Mouse (Mus musculus) liver, embryonic 13.5 days (tissue): ENCODE data around the gene D17Wsu92e. TPM values are rescaled to one million over a fixed set of nuclear protein-coding genes. Genes with fewer than 3 reads are reported as not detected.

ENCODE experiments used
- ATAC-seq: fragments of 200-750 bp; cut with Nextera tagmentation; 2 replicates; pipeline ENCODE4 v1.8.0; 2017; ENCODE audit warnings: low read depth, mild to moderate bottlenecking, moderate number of reproducible peaks, moderate library complexity
- DNase-seq: peaks from one replicate; pipeline ENCODE4 v3.0.0; 2022
- H3K27ac ChIP-seq: fragments of 300-500 bp; sonication (generic); 2 replicates; pipeline ENCODE4 v1.5.1; 2015; ENCODE audit warnings: moderate library complexity, mild to moderate bottlenecking, inconsistent platforms
- H3K27me3 ChIP-seq: fragments of 300-500 bp; sonication (generic); 2 replicates; pipeline ENCODE4 v1.6.1; 2015; ENCODE audit warnings: mild to moderate bottlenecking, inconsistent platforms
- H3K36me3 ChIP-seq: fragments of 300-500 bp; sonication (generic); 2 replicates; pipeline ENCODE4 v1.6.1; 2015; ENCODE audit warnings: mild to moderate bottlenecking, inconsistent platforms
- H3K4me1 ChIP-seq: fragments of 300-500 bp; sonication (generic); replicated peaks from 2 replicates; pipeline ENCODE4 v1.6.1; 2015; ENCODE audit warnings: inconsistent platforms
- H3K4me2 ChIP-seq: fragments of 300-500 bp; sonication (generic); 2 replicates; pipeline ENCODE4 v1.6.1; 2015; ENCODE audit warnings: inconsistent platforms, mild to moderate bottlenecking, moderate library complexity
- H3K4me3 ChIP-seq: fragments of 300-500 bp; sonication (generic); replicated peaks from 2 replicates; pipeline ENCODE4 v1.5.1; 2015; ENCODE audit warnings: mild to moderate bottlenecking, inconsistent platforms
- H3K9ac ChIP-seq: fragments of 300-500 bp; sonication (generic); 2 replicates; pipeline ENCODE4 v1.6.1; 2015; ENCODE audit warnings: mild to moderate bottlenecking, inconsistent platforms
- H3K9me3 ChIP-seq: fragments of 300-500 bp; sonication (generic); replicated peaks from 2 replicates; pipeline ENCODE4 v1.6.1; 2016; ENCODE audit warnings: inconsistent platforms
- WGBS: fragments of 180-500 bp; shearing (Covaris S2); methylation state at CpG from one replicate; pipeline ENCODE4 v1.1.7; 2015; ENCODE audit not compliant: insufficient replicate concordance; 5-methylcytosine and 5-hydroxymethylcytosine counted together
- polyA plus RNA-seq: library from polyadenylated mRNA; unstranded; fragments of >200 nt; fragmentation: Nextera tagmentation; extraction: Ambion mirVana; gene quantifications from 2 replicates; pipeline ENCODE4 v1.2.1, GENCODE M21; 2015

D17Wsu92e gene
- polyA plus RNA-seq, 1 experiment from 2014 or later, result 13.2 TPM

- Histone ChIP-seq H3K9me3 (no peaks in the 10 kb centered on the region), H3K27me3 (peaks cover 25% of the 10 kb centered on the region), H3K9ac (no peak overlapping the region), H3K36me3 (no peaks in the 10 kb centered on the region), H3K4me1 (peaks cover 10% of the 10 kb centered on the region), H3K27ac (no peak overlapping the region), H3K4me2 (no peak overlapping the region), H3K4me3 (no peak overlapping the region)
- DNase-seq, result no peak
- 67% methylated on average over 1 of the region's 1 CpGs for WGBS
- no peak for ATAC-seq
Measured at GRCm38 (mm10) chr17:27712832-27713231, 107.6 kb downstream of the D17Wsu92e start.

- Histone ChIP-seq H3K9ac (no peak overlapping the region), H3K36me3 (no peaks in the 10 kb centered on the region), H3K9me3 (no peaks in the 10 kb centered on the region), H3K27me3 (peaks cover 30% of the 10 kb centered on the region), H3K4me1 (peaks cover 4% of the 10 kb centered on the region), H3K27ac (no peak overlapping the region), H3K4me3 (no peak overlapping the region), H3K4me2 (no peak overlapping the region)
- 61% methylated on average over 5 of the region's 5 CpGs for WGBS
- DNase-seq (no peak), ATAC-seq (no peak)
Measured at GRCm38 (mm10) chr17:27709650-27710049, 110.8 kb downstream of the D17Wsu92e start.

- H3K27ac ChIP-seq, result no peak overlapping the region
- peaks cover 25% of the 10 kb centered on the region for H3K27me3 ChIP-seq
- ATAC-seq, result peak; percentile 84
- peak overlapping the region; percentile 32 for H3K4me3 ChIP-seq
- H3K4me2 ChIP-seq, result peak overlapping the region; percentile 53
- DNase-seq, result peak; percentile 48
- H3K9me3 ChIP-seq, result no peaks in the 10 kb centered on the region
- no peak overlapping the region for H3K9ac ChIP-seq
- H3K4me1 ChIP-seq, result peaks cover 4% of the 10 kb centered on the region
- 2% methylated on average over 25 of the region's 25 CpGs for WGBS
- no peaks in the 10 kb centered on the region for H3K36me3 ChIP-seq
Measured at GRCm38 (mm10) chr17:27707954-27708661, 112.3 kb downstream of the D17Wsu92e start.

GRCm38 (mm10) chr17:27705661-27706060 is 114.8 kb downstream of the D17Wsu92e start:
- Histone ChIP-seq H3K36me3 (no peaks in the 10 kb centered on the region), H3K9ac (no peak overlapping the region), H3K27me3 (peaks cover 25% of the 10 kb centered on the region), H3K4me1 (peaks cover 9% of the 10 kb centered on the region), H3K4me3 (no peak overlapping the region), H3K9me3 (no peaks in the 10 kb centered on the region), H3K27ac (no peak overlapping the region), H3K4me2 (no peak overlapping the region)
- ATAC-seq, result no peak
- no peak for DNase-seq
- WGBS, result 33% methylated on average over 10 of the region's 10 CpGs

GRCm38 (mm10) chr17:27703961-27704621 is 116.4 kb downstream of the D17Wsu92e start:
- ATAC-seq (no peak), DNase-seq (no peak)
- H3K4me3 ChIP-seq, result no peak overlapping the region
- 43% methylated on average over 5 of the region's 5 CpGs for WGBS
- peaks cover 9% of the 10 kb centered on the region for H3K4me1 ChIP-seq
- no peaks in the 10 kb centered on the region for H3K9me3 ChIP-seq
- no peak overlapping the region for H3K27ac ChIP-seq
- no peak overlapping the region for H3K9ac ChIP-seq
- peaks cover 25% of the 10 kb centered on the region for H3K27me3 ChIP-seq
- no peak overlapping the region for H3K4me2 ChIP-seq
- no peaks in the 10 kb centered on the region for H3K36me3 ChIP-seq

DNA sequence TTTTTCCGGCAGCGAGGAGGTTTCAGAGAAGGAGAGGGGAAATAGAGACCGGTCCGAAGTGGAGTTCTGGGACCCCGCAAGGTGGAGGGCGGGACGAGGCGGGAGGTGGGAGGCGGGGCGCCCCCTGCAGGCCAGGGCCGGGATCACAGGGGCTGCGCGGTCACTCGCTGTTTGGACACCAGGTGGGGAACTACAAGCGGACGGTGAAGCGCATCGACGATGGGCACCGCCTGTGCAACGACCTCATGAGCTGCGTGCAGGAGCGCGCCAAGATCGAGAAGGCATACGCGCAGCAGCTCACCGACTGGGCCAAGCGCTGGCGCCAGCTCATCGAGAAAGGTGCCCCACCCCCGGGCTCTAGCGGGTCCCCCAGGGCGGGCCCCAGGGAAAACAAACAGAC is 117.9 kb downstream of the D17Wsu92e start:
- H3K9ac ChIP-seq, result no peak overlapping the region
- H3K27ac ChIP-seq, result no peak overlapping the region
- WGBS, result 1% methylated on average over 34 of the region's 34 CpGs
- peak overlapping the region; percentile 66 for H3K4me2 ChIP-seq
- no peaks in the 10 kb centered on the region for H3K36me3 ChIP-seq
- H3K4me1 ChIP-seq, result peaks cover 5% of the 10 kb centered on the region
- peak overlapping the region; percentile 25 for H3K4me3 ChIP-seq
- no peaks in the 10 kb centered on the region for H3K9me3 ChIP-seq
- 0 out of 2 replicates have a peak, but pooled peaks have one; percentile 29 for ATAC-seq
- no peak for DNase-seq
- H3K27me3 ChIP-seq, result peaks cover 24% of the 10 kb centered on the region

DNA sequence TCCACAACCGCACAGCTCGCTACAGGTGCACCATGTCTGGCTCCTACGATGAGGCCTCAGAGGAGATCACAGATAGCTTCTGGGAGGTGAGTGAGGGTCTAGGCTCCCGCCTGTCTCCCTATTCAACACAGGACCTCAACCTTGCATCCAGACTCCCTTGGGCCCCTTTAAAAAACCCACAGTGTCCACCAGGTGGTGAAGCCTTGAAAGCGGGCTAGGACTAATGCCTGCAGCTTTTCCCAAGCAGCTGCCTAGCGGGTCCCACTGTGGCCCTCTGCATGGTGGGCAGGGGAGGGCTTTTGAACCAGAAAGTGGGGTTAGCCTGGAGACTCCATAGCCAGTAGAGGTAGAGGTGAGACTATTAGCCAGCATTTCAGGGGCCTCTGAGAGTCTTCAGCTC is 118.6 kb downstream of the D17Wsu92e start:
- Histone ChIP-seq H3K4me1 (peaks cover 5% of the 10 kb centered on the region), H3K27me3 (peaks cover 17% of the 10 kb centered on the region), H3K9me3 (no peaks in the 10 kb centered on the region), H3K4me3 (no peak overlapping the region), H3K36me3 (no peaks in the 10 kb centered on the region), H3K4me2 (no peak overlapping the region), H3K27ac (no peak overlapping the region), H3K9ac (no peak overlapping the region)
- ATAC-seq, result no peak
- DNase-seq, result no peak
- 70% methylated on average over 6 of the region's 6 CpGs for WGBS

Other genes starting within 250 kb of the D17Wsu92e start
- gene Nudt3, start 197.2 kb downstream of the D17Wsu92e start, polyA plus RNA-seq, result 31.3 and 33.9 TPM in 2 replicates
- not detected in 2 replicates for gene RPS10-NUDT3, start 185.4 kb downstream of the D17Wsu92e start, polyA plus RNA-seq
- gene Rps10, start 184.0 kb downstream of the D17Wsu92e start, polyA plus RNA-seq, result 778 and 786 TPM in 2 replicates
- gene Pacsin1, start 165.1 kb downstream of the D17Wsu92e start, polyA plus RNA-seq, result 0.20 and 0.32 TPM in 2 replicates
- gene Spdef, start 91.7 kb downstream of the D17Wsu92e start, polyA plus RNA-seq, result not detected in 2 replicates
- 182 and 183 TPM in 2 replicates for gene Snrpc, start 17.5 kb upstream of the D17Wsu92e start, polyA plus RNA-seq
- gene Uhrf1bp1, start 35.8 kb upstream of the D17Wsu92e start, polyA plus RNA-seq, result 2.0 and 3.5 TPM in 2 replicates
- gene Anks1, start 88.7 kb upstream of the D17Wsu92e start, polyA plus RNA-seq, result 3.1 and 4.0 TPM in 2 replicates
- gene Taf11, start 89.2 kb upstream of the D17Wsu92e start, polyA plus RNA-seq, result 32.4 and 37.8 TPM in 2 replicates